Mouse (Mus musculus): ENCODE results near the gene Spz1.

GRCm38 (mm10) chr13:92589255-92589654 lies 13.3 kb upstream of the Spz1 start:
- TF ChIP-seq CTCF (IDR thresholded peaks at IDR 0.05; ENCODE audit: low read depth) (no peak), EP300 (IDR thresholded peaks at IDR 0.05; ENCODE audit: low read depth) (no peak)
